Mouse (Mus musculus) lung, adult 2 months (tissue): ENCODE measurements at regions not wholly inside any gene's neighbourhood (a gene's known extent, or its start where the extent isn't known, plus 50 kb on each side); places are given as distances from the start of the nearest gene placed in this dataset.

ENCODE experiments used
- CTCF ChIP-seq: fragments of 200-500 bp; IDR thresholded peaks from 2 replicates; pipeline ENCODE4 v1.5.1; 2011; ENCODE audit warnings: mild to moderate bottlenecking, low read length, control low read depth; ENCODE audit not compliant: insufficient read depth
- POLR2A ChIP-seq: fragments of 200-500 bp; IDR thresholded peaks from 2 replicates; pipeline ENCODE4 v1.6.1; 2011; ENCODE audit warnings: low read depth, mild to moderate bottlenecking, control low read depth, low read length, borderline replicate concordance; ENCODE audit errors: extremely low read depth

DNA sequence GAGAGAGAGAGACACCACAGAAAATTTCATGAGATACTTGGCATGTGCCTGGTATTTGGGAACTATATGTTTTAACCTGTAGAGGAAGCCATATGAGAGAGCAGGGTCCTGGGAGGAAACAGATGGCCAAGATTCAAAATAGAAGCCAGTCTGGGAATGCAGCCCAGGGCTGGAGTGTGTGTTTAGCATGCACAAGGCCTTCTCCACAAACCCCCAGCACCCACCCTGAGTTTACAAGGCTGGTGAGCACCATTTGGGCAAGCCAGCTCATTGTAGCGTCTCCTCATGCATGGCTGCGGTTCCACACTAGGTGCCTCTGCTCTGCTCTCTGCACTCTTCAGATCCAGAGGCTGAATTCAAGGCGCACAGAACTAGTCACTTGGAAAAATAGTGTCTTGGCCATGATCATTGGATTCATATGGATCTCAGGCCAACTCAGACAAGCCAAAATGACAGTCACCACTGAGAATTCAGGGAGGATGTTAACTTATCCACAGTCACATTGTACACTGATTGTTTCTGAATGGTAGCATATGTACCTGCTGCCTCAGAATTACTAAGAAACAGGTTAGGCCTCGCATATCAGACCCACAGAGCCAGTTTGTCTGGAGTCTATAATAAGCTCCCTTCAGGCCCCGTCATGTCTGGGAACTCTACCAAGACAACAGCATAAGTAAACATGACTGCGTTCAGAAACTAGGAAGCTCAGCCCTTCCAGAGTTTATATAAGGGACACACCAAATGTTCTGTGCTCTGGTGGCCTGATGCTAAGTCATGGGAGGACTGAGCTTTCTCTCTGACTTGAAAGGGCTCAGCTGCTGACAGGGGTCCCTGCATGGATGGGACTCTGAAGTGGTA, 63.5 kb upstream of the Sorl1 start:
- TF ChIP-seq CTCF (no peak), POLR2A (no peak)
